Mouse (Mus musculus) adipocyte (in vitro differentiated cells): ENCODE results near the gene Scand1.

ENCODE experiments used
- DNase-seq: peaks from one replicate; pipeline ENCODE4 v3.0.0-alpha.2; 2016; ENCODE audit warnings: low spot score

The Scand1 gene

GRCm38 (mm10) chr2:156307261-156307660, 5.2 kb downstream of the Scand1 start:
- peak; percentile 56 for DNase-seq

GRCm38 (mm10) chr2:156305818-156306217, 6.7 kb downstream of the Scand1 start:
- DNase-seq = peak; percentile 44

GRCm38 (mm10) chr2:156304351-156304750, 8.2 kb downstream of the Scand1 start:
- no peak for DNase-seq

GRCm38 (mm10) chr2:156302063-156302462, 10.4 kb downstream of the Scand1 start:
- no peak for DNase-seq

GRCm38 (mm10) chr2:156298458-156298857, 14.0 kb downstream of the Scand1 start:
- no peak for DNase-seq

GRCm38 (mm10) chr2:156297653-156298052, 14.9 kb downstream of the Scand1 start:
- peak; percentile 30 for DNase-seq

- DNase-seq = no peak
Observed at GRCm38 (mm10) chr2:156296190-156296589, 16.3 kb downstream of the Scand1 start.

GRCm38 (mm10) chr2:156295601-156296063, 16.9 kb downstream of the Scand1 start:
- no peak for DNase-seq

- DNase-seq = no peak
Observed at GRCm38 (mm10) chr2:156291998-156292397, 20.5 kb downstream of the Scand1 start.

- no peak for DNase-seq
Observed at GRCm38 (mm10) chr2:156289552-156290160, 22.8 kb downstream of the Scand1 start.

GRCm38 (mm10) chr2:156288222-156288621, 24.3 kb downstream of the Scand1 start:
- no peak for DNase-seq

GRCm38 (mm10) chr2:156286733-156287132, 25.8 kb downstream of the Scand1 start:
- DNase-seq = no peak

- DNase-seq = no peak
Observed at GRCm38 (mm10) chr2:156285161-156285560, 27.3 kb downstream of the Scand1 start.

- no peak for DNase-seq
Observed at GRCm38 (mm10) chr2:156281227-156281626, 31.3 kb downstream of the Scand1 start.

- peak; percentile 94 for DNase-seq
Observed at GRCm38 (mm10) chr2:156278226-156279017, 34.1 kb downstream of the Scand1 start.

GRCm38 (mm10) chr2:156272553-156272952, 40.0 kb downstream of the Scand1 start:
- DNase-seq = no peak

GRCm38 (mm10) chr2:156267636-156268035, 44.9 kb downstream of the Scand1 start:
- DNase-seq = no peak

- DNase-seq = no peak
Observed at GRCm38 (mm10) chr2:156263204-156263893, 49.2 kb downstream of the Scand1 start.
